Mouse (Mus musculus) midbrain, embryonic 10.5 days (tissue): Measurements from ENCODE around the gene Fbp1. TPM values are rescaled to one million over a fixed set of nuclear protein-coding genes. Genes with fewer than 3 reads are reported as not detected.
"Not testable (repeated sequence)": the region's sequence is repeated elsewhere in the genome, so short reads cannot be mapped to it uniquely, and the experiment has no call there.

Experiments
- DNase-seq: peaks from one replicate; pipeline ENCODE4 v3.0.0-alpha.2; 2017; ENCODE audit warnings: low spot score
- H3K27ac ChIP-seq: fragments of 300-500 bp; sonication (generic); replicated peaks from 2 replicates; pipeline ENCODE4 v1.5.1; 2016; ENCODE audit warnings: mild to moderate bottlenecking
- H3K27me3 ChIP-seq: fragments of 300-500 bp; sonication (generic); 2 replicates; pipeline ENCODE4 v1.6.1; 2016; ENCODE audit warnings: low read depth, mild to moderate bottlenecking; ENCODE audit not compliant: poor library complexity, severe bottlenecking
- H3K36me3 ChIP-seq: fragments of 300-500 bp; sonication (generic); 2 replicates; pipeline ENCODE4 v1.6.1; 2016; ENCODE audit warnings: mild to moderate bottlenecking, moderate library complexity
- H3K4me1 ChIP-seq: fragments of 300-500 bp; sonication (generic); 2 replicates; pipeline ENCODE4 v1.6.1; 2016
- H3K4me3 ChIP-seq: fragments of 300-500 bp; sonication (generic); 2 replicates; pipeline ENCODE4 v1.5.1; 2016; ENCODE audit warnings: mild to moderate bottlenecking, moderate library complexity
- H3K9me3 ChIP-seq: fragments of 300-500 bp; sonication (generic); replicated peaks from 2 replicates; pipeline ENCODE4 v1.6.1; 2016; ENCODE audit warnings: mild to moderate bottlenecking
- WGBS: fragments of 180-500 bp; shearing (Covaris S2); methylation state at CpG from one replicate; pipeline ENCODE4 v1.1.7; 2016; 5-methylcytosine and 5-hydroxymethylcytosine counted together
- polyA plus RNA-seq: library from polyadenylated mRNA; unstranded; fragments of >200 nt; fragmentation: Nextera tagmentation; extraction: Ambion mirVana; gene quantifications from 2 replicates; pipeline ENCODE4 v1.2.1, GENCODE M21; 2016

Fbp1 gene
- polyA plus RNA-seq: 0.10 TPM in 1 of 2 replicates, not detected in the other

DNA sequence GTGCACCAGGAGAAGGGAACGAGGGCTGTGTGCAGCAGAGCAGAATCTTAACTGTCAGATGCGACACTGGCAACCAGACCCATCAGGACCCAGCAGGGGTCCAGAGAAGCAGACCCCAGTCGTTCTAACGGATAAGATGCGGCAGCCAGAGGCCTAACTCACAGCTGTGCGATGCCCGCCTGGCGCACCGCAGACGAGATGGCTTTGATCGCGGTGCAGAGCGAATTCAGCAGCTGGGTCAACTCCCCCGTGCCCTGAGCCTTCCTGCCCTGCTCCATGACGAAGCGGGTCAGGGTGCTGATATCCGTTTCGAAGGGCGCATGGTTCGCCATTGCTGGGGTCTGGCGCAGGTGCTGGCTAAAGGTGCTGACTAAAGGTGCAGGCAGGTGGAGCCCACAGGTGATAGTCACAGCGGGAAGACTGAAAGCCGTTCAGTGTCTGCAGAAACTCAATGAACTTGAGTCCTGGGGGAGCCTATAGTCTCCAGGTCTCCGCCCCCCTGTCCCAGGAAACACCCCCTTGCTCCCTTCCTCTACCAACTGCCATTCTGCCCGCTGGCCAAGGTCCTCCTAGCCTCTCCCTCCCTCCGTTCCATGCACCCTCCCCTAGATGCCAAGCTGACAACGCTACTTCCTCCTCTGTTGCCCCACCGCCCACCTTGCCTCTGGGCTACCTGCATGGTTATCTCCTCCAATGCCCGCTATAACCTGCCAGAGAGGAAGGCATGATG lies at the start of gene Fbp1:
TSS of gene Fbp1 (minus strand) at position 571 of the 730 bp plus-strand sequence.
- no peaks in the 10 kb centered on the region for H3K9me3 ChIP-seq
- H3K4me3 ChIP-seq: peak within 1 kb of the TSS; percentile 39
- no peak within 1 kb of the TSS for H3K27ac ChIP-seq
- peaks cover 43% of the 10 kb centered on the region for H3K27me3 ChIP-seq
- peaks cover 10% of the 10 kb centered on the region for H3K4me1 ChIP-seq
- 3% methylated on average over 29 of the region's 29 CpGs for WGBS
- no peaks in the 10 kb centered on the region for H3K36me3 ChIP-seq
- peak; percentile 19 for DNase-seq

DNA sequence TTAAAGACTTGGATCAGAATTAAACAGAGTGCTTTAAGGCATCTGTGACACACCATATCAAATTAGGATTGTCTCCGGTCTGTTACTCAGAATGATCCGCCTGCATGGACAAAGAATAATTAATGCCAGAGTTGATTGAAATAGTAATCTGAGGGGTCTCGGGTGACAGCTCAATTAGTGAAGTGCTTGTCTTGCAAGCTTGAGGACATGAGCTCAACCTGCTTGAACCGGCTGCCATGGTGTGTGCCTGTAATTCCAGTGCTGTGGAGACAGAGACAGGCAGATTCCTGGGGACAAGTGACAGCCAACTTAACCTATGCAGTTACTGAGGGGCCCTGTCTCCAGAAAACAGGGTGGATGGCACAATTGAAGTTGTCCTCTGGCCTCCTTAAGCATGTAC lies 44.4 kb upstream of the Fbp1 start:
- WGBS: 69% methylated on average over 4 of the region's 4 CpGs
- DNase-seq: no peak
- Histone ChIP-seq H3K4me1 (no peaks in the 10 kb centered on the region), H3K27me3 (no peaks in the 10 kb centered on the region), H3K4me3 (no peak overlapping the region), H3K27ac (no peak overlapping the region), H3K36me3 (no peaks in the 10 kb centered on the region), H3K9me3 (no peaks in the 10 kb centered on the region)

DNA sequence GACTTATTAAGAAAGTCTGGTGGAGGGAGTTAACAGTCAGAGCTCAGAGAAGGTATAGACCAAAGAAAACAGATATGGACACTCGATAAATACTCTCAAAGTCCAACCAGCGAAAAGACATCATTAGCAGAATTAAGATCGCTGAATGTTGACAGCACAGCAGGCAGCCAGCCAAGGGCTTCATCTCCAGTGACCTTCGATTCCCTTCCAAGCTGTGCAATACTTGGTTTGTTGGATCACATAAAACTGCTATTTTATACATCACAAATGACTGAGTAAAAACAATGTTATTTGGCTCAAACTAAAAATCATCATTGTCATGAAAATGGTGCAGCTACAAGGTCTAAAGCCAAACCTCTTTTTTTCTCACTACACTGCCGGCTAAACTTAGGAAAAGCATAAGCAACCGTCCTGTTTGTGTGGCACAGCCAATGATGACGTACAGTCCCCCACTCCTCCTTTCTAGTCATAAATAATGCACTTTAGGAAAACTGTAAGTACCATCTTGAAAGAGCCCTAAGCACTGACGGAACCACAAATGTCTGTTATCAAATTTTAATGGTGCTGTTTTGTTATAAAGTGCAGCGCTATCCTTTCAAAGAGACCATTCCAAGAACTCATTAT lies 41.8 kb upstream of the Fbp1 start:
- WGBS: 88% methylated on average over 9 of the region's 9 CpGs
- DNase-seq: no peak
- Histone ChIP-seq H3K4me3 (no peak overlapping the region), H3K4me1 (no peaks in the 10 kb centered on the region), H3K27ac (no peak overlapping the region), H3K9me3 (no peaks in the 10 kb centered on the region), H3K27me3 (no peaks in the 10 kb centered on the region), H3K36me3 (no peaks in the 10 kb centered on the region)

DNA sequence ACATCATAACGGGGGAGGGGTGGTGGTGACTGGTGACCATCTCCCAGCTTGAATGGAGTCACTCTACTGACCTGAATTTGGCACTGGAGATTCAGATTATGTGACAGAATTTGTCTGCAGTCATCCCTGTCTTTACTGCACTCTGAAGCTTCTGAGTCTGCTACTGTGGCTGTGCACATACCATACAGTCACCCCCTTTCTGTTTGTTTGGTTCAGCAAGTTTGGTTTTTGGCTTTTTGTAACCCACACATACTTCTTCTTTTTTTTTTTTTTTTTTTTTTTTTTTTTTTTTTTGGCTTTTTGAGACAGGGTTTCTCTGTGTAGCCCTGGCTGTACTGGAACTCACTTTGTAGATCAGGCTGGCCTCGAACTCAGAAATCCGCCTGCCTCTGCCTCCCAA lies 41.1 kb upstream of the Fbp1 start:
- H3K27me3 ChIP-seq, DNase-seq, H3K27ac ChIP-seq, H3K4me1 ChIP-seq, H3K36me3 ChIP-seq, H3K9me3 ChIP-seq, H3K4me3 ChIP-seq: not testable (repeated sequence)
- WGBS: 96% methylated on average over 3 of the region's 3 CpGs

DNA sequence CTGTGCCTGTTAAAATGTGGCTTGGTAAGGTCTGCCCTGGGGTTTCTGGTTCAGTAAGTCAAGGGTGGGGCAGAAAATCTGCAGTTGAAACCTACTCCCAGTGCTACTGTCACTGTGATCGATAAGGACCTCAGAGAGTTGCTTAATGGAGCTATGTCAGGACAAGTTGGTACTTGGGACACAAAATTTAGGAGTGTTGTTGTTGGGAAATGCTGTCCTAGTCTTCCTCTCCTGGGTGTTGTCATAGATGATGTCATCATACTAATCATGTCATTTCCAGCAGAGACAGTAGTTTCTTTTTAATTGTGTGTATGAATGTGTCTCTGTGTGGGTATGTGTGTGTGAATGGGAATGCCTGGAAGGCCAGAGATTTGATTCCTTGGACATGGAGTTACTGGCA lies 39.4 kb upstream of the Fbp1 start:
- Histone ChIP-seq H3K4me3 (no peak overlapping the region), H3K4me1 (no peaks in the 10 kb centered on the region), H3K36me3 (no peaks in the 10 kb centered on the region), H3K27me3 (no peaks in the 10 kb centered on the region), H3K9me3 (no peaks in the 10 kb centered on the region), H3K27ac (no peak overlapping the region)
- no peak for DNase-seq
- WGBS: 95% methylated on average over 1 of the region's 1 CpGs

DNA sequence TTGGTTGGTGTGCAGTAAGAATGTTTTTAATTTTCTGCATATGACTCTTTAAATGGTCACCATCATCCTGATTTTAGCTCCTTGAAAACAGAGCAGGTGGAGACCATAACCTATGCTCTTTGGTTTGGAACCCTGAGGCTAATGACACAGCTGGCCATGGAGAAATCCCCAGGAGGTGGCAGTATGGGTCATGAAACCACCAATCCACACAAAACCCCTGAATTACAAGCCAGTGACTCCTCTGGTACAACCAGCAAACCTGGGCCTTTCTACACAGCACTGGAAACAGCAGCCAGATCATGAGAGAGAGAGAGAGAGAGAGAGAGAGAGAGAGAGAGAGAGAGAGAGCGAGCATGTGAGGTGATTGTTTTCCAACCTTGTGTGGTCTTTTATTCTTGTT lies 38.4 kb upstream of the Fbp1 start:
- Histone ChIP-seq H3K9me3 (no peaks in the 10 kb centered on the region), H3K27me3 (no peaks in the 10 kb centered on the region), H3K4me3 (no peak overlapping the region), H3K36me3 (no peaks in the 10 kb centered on the region), H3K27ac (no peak overlapping the region), H3K4me1 (no peaks in the 10 kb centered on the region)
- DNase-seq: peak; percentile 34
- 94% methylated on average over 1 of the region's 1 CpGs for WGBS

DNA sequence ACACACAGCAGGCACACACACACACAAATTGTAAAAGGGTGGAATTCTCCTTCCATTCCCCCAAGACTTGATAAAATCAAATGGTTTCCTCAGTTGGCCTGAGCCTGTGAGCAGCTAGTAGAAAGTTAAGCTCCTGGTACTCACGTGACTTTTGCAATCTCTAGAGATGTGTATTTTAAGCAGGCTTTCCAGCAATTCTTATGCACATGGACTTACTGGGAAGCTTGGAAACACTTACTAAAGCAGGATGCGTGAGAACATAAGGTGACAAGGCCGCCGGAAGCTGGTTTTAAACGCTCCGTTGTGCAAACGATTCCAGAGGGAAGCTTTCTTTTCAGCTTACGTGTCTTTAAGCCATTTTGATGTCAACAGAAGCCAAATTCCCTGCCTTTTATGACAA lies 35.1 kb upstream of the Fbp1 start:
- H3K9me3 ChIP-seq: no peaks in the 10 kb centered on the region
- no peak for DNase-seq
- H3K27me3 ChIP-seq: no peaks in the 10 kb centered on the region
- 77% methylated on average over 8 of the region's 8 CpGs for WGBS
- H3K4me1 ChIP-seq: no peaks in the 10 kb centered on the region
- H3K27ac ChIP-seq: no peak overlapping the region
- no peak overlapping the region for H3K4me3 ChIP-seq
- no peaks in the 10 kb centered on the region for H3K36me3 ChIP-seq

DNA sequence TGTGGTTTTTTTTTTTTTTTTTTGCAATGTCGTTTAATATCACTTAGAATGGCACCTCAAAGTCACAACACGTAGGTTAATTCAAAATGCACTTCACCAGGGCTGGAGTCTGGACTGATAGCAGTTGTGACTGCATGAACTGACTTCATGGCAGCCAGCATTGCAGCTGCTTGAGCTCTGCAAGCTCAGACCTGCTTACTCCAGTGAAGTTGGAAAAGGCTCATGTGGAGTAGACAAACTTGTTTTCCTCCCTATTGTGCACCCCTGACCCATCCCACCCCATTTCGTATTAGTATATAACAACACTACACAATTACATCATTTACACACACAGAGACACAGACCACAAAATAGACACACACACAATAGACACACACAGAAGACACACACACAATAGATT lies 34.6 kb upstream of the Fbp1 start:
- Histone ChIP-seq H3K4me3 (no peak overlapping the region), H3K4me1 (no peaks in the 10 kb centered on the region), H3K27ac (no peak overlapping the region), H3K36me3 (no peaks in the 10 kb centered on the region), H3K27me3 (no peaks in the 10 kb centered on the region), H3K9me3 (no peaks in the 10 kb centered on the region)
- WGBS: 77% methylated on average over 3 of the region's 3 CpGs
- DNase-seq: no peak

DNA sequence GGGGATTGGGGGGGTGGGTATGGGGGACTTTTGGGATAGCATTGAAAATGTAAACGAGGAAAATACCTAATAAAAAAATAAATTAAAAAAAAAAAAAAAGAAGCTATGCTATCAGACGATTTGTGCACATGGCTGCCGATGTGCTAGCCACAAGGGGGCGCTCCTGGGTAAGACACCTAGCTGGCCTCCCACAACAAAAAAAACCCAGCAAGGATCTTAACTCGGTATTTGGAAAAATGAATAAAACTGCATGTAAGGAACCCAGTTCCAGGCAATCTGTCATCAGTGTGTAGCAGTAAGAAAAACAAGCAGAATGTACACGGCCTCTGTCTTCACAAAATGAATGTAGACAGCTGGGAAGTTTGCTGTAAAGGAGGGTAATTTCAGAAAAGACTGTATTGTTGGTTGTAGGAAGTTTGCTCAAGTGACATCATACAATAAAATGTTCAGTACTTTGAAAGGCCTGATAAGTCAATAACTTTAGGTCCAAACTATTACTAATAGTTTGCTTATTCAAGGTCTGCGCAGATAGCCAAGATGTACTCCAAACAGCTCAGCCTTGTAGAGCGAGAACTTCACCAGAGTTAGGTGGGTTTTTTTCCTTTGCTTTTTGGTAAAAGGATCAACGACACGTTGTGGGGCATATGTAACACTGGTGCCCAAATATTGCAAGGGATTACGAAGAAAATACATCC lies 31.7 kb upstream of the Fbp1 start:
- peak; percentile 68 for DNase-seq
- WGBS: 41% methylated on average over 11 of the region's 11 CpGs
- Histone ChIP-seq H3K9me3 (no peaks in the 10 kb centered on the region), H3K27me3 (no peaks in the 10 kb centered on the region), H3K36me3 (no peaks in the 10 kb centered on the region), H3K4me1 (no peaks in the 10 kb centered on the region), H3K27ac (no peak overlapping the region), H3K4me3 (no peak overlapping the region)

DNA sequence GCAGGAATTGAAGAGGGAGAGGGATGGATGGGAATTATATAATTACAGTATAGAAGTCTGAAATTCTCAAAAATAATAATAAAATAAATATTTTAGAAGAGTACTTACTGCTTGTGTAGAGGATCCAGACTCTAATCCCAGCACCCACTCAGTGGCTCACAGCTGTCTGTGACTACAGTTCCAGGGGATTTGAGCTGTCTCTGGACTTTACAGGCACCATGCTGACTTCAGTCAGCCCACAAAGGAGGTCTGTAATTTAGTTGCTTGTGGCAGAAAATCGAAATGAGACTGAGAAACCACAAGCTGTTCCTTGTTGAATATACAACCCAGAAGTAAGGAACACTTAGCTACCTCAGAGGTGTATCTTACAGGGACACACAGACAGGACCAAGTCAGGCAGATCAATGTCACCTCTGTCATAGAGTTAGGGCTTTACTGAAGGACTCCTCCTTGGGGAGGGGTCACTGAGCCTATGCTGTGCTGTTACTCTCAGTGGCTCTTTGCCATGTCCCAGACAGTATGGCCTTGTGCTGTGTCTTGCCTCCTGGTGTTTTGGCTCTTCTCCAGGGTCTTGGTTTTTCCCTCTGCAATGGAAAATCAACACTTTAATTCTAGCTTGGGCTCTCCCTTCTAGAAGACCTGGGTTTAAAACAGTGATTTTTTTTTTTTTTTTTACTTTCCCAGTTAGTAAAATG lies 29.5 kb upstream of the Fbp1 start:
- H3K4me3 ChIP-seq: no peak overlapping the region
- no peak overlapping the region for H3K27ac ChIP-seq
- WGBS: 74% methylated on average over 1 of the region's 1 CpGs
- no peak for DNase-seq
- H3K4me1 ChIP-seq: no peaks in the 10 kb centered on the region
- H3K36me3 ChIP-seq: no peaks in the 10 kb centered on the region
- no peaks in the 10 kb centered on the region for H3K27me3 ChIP-seq
- H3K9me3 ChIP-seq: no peaks in the 10 kb centered on the region

DNA sequence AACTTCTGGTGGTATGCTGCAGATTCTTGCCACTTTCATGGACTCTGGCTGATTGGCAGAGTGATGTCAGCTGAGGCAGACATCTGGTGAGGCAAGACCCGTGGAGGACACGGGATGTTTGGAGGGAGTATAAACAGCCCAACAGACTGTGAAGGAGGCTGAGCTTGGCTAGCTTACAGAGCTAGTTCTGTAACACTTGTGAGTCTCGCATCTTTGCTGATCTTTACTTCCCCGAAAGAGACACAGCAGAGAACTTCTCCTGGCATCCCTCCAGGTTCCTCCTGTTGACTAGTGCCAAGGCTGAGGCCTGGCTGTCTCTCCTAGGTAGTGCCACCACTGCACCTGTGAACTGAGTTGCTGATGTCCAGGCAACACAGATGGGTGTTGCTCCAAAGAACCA lies 28.6 kb upstream of the Fbp1 start:
- Histone ChIP-seq H3K36me3 (no peaks in the 10 kb centered on the region), H3K9me3 (no peaks in the 10 kb centered on the region), H3K27me3 (no peaks in the 10 kb centered on the region), H3K4me3 (no peak overlapping the region), H3K27ac (no peak overlapping the region), H3K4me1 (no peaks in the 10 kb centered on the region)
- no peak for DNase-seq
- WGBS: 77% methylated on average over 4 of the region's 4 CpGs

DNA sequence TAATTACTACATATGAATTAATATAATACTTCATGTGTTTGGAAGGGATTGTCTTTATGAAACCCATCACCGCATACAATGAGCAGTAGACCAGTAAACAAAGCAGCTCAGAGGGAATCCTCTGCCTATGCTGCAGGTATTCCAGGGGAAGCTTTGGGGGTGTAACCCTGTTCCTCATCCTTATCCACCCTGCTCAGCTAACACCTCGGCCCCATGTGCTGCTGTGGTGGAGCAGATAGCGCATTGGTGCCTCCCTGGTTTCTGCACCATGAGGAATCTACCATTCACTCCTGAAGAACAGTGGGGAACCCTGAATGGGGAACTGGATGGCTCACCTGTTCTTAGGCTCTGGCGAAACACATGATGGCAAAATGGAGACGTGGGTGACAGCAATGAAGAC lies 23.5 kb upstream of the Fbp1 start:
- H3K4me3 ChIP-seq: no peak overlapping the region
- H3K4me1 ChIP-seq: peaks cover 6% of the 10 kb centered on the region
- no peaks in the 10 kb centered on the region for H3K36me3 ChIP-seq
- DNase-seq: no peak
- H3K27ac ChIP-seq: no peak overlapping the region
- WGBS: 80% methylated on average over 5 of the region's 5 CpGs
- H3K27me3 ChIP-seq: no peaks in the 10 kb centered on the region
- no peaks in the 10 kb centered on the region for H3K9me3 ChIP-seq

DNA sequence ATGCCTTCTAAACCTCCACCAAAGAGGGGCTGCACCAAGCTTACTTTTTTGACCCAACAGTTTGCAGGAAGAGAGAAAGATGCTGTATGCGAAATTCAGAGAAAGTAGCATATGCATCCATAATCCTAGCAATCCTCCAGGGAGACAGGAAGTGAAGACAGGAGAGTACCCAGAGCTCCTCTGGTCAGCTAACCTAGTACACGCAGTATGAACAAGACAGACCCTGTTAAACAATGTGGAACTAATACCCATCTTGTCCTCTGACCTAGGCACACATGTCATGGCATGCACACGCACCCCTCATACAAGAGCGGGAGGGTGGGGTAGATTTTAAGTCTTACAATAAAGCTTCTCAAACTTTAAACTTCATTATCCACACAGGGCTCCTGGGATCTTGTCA lies 22.1 kb upstream of the Fbp1 start:
- no peak for DNase-seq
- H3K4me3 ChIP-seq: no peak overlapping the region
- H3K4me1 ChIP-seq: peaks cover 6% of the 10 kb centered on the region
- WGBS: 90% methylated on average over 4 of the region's 4 CpGs
- H3K27ac ChIP-seq: no peak overlapping the region
- no peaks in the 10 kb centered on the region for H3K9me3 ChIP-seq
- H3K36me3 ChIP-seq: no peaks in the 10 kb centered on the region
- H3K27me3 ChIP-seq: no peaks in the 10 kb centered on the region
